Mouse (Mus musculus) common myeloid progenitor, adult 5-6 weeks (primary cell): ENCODE measurements around the gene Coq4. TPM values are rescaled to one million over a fixed set of nuclear protein-coding genes. Genes with fewer than 3 reads are reported as not detected.

ENCODE experiments used
- ATAC-seq: replicated peaks from 2 replicates; pipeline ENCODE4 v1.8.0; 2016; ENCODE audit warnings: low read depth, mild to moderate bottlenecking, moderate TSS enrichment, inconsistent platforms; ENCODE audit not compliant: poor library complexity, severe bottlenecking
- total RNA-seq: library from RNA; stranded (forward); fragments of 200-1000, 187-1606 nt; gene quantifications from 2 replicates; pipeline ENCODE4 v1.2.3, GENCODE M21; 2017

Coq4 gene
- total RNA-seq, 1 experiment from 2014 or later = 7.4 TPM

- ATAC-seq = no peak
Measured at GRCm38 (mm10) chr2:29843231-29844105, 56.2 kb downstream of the Coq4 start.

GRCm38 (mm10) chr2:29844115-29844514, 56.8 kb downstream of the Coq4 start:
- ATAC-seq = no peak

DNA sequence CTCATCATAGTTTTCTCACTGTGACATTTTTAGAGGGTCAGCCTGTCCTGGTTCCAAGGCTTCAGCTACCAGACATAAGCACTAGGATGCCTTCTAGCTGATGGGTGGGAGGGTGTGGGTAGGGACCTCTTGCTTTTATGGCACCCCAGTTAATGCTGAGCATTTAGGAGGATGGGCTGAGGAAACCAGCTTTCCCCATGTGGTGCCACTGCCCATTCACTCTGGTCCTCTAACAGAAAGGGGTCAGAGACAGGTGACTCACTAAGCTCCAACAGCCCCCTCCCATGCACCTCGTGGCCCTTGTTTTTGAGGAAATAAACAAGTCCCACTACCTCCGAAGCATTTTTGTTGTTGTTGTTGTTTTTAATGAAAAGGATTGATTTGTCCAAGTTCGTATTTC, 57.4 kb downstream of the Coq4 start:
- no peak for ATAC-seq

- ATAC-seq = no peak
Measured at GRCm38 (mm10) chr2:29845636-29846035, 58.3 kb downstream of the Coq4 start.

GRCm38 (mm10) chr2:29846061-29846853, 59.0 kb downstream of the Coq4 start:
- ATAC-seq = no peak

GRCm38 (mm10) chr2:29846911-29847310, 59.6 kb downstream of the Coq4 start:
- no peak for ATAC-seq

Other genes with a start within 250 kb of the Coq4 start
- gene Rapgef1, start 167.8 kb upstream of the Coq4 start, total RNA-seq = 25.4 and 40.5 TPM in 2 replicates
- not detected in 2 replicates for gene Gm13420, start 35.8 kb upstream of the Coq4 start, total RNA-seq
- not detected in 2 replicates for gene Gm13547, start 28.2 kb upstream of the Coq4 start, total RNA-seq
- 45.7 and 58.0 TPM in 2 replicates for gene Trub2, start 1.0 kb downstream of the Coq4 start, total RNA-seq
- gene Slc27a4, start 15.1 kb downstream of the Coq4 start, total RNA-seq = 3.3 and 5.9 TPM in 2 replicates
- 20.1 and 23.9 TPM in 2 replicates for gene Urm1, start 32.6 kb downstream of the Coq4 start, total RNA-seq
- gene Cercam, start 81.7 kb downstream of the Coq4 start, total RNA-seq = 9.8 and 14.0 TPM in 2 replicates
- gene Odf2, start 101.7 kb downstream of the Coq4 start, total RNA-seq = 76.4 and 93.2 TPM in 2 replicates
- 71.3 and 85.0 TPM in 2 replicates for gene Gle1, start 147.9 kb downstream of the Coq4 start, total RNA-seq
- 84.1 and 89.2 TPM in 2 replicates for gene Sptan1, start 178.1 kb downstream of the Coq4 start, total RNA-seq